Mouse (Mus musculus) heart, embryonic 13.5 days (tissue): Measurements from ENCODE around the gene Synpo2. TPM values are rescaled to one million over a fixed set of nuclear protein-coding genes. Genes with fewer than 3 reads are reported as not detected.

Experiments used
- ATAC-seq: fragments of 200-750 bp; cut with Nextera tagmentation; 2 replicates; pipeline ENCODE4 v1.8.0; 2017; ENCODE audit warnings: moderate TSS enrichment; ENCODE audit not compliant: insufficient number of reproducible peaks, low FRiP score, low TSS enrichment; ENCODE audit errors: extremely low read depth
- H3K27ac ChIP-seq: fragments of 300-500 bp; sonication (generic); replicated peaks from 2 replicates; pipeline ENCODE4 v1.5.1; 2015; ENCODE audit warnings: moderate library complexity, mild to moderate bottlenecking, inconsistent platforms
- H3K27me3 ChIP-seq: fragments of 300-500 bp; sonication (generic); replicated peaks from 2 replicates; pipeline ENCODE4 v1.6.1; 2015; ENCODE audit warnings: mild to moderate bottlenecking, inconsistent platforms
- H3K36me3 ChIP-seq: fragments of 300-500 bp; sonication (generic); 2 replicates; pipeline ENCODE4 v1.6.1; 2015; ENCODE audit warnings: mild to moderate bottlenecking, inconsistent platforms
- H3K4me1 ChIP-seq: fragments of 300-500 bp; sonication (generic); 2 replicates; pipeline ENCODE4 v1.6.1; 2015; ENCODE audit warnings: inconsistent platforms
- H3K4me2 ChIP-seq: fragments of 300-500 bp; sonication (generic); 2 replicates; pipeline ENCODE4 v1.6.1; 2015; ENCODE audit warnings: inconsistent platforms, mild to moderate bottlenecking, moderate library complexity
- H3K4me3 ChIP-seq: fragments of 300-500 bp; sonication (generic); 2 replicates; pipeline ENCODE4 v1.5.1; 2015; ENCODE audit warnings: moderate library complexity, mild to moderate bottlenecking, inconsistent platforms
- H3K9ac ChIP-seq: fragments of 300-500 bp; sonication (generic); 2 replicates; pipeline ENCODE4 v1.6.1; 2015; ENCODE audit warnings: inconsistent platforms, mild to moderate bottlenecking, moderate library complexity
- H3K9me3 ChIP-seq: fragments of 300-500 bp; sonication (generic); 2 replicates; pipeline ENCODE4 v1.6.1; 2016; ENCODE audit warnings: inconsistent platforms
- WGBS: fragments of 180-500 bp; shearing (Covaris S2); methylation state at CpG from one replicate; pipeline ENCODE4 v1.1.7; 2015; ENCODE audit warnings: mixed read lengths; 5-methylcytosine and 5-hydroxymethylcytosine counted together
- polyA plus RNA-seq: library from polyadenylated mRNA; unstranded; fragments of >200 nt; fragmentation: Nextera tagmentation; extraction: Ambion mirVana; gene quantifications from 2 replicates; pipeline ENCODE4 v1.2.1, GENCODE M21; 2015

Synpo2 gene
- polyA plus RNA-seq, 1 experiment from 2014 or later, result 16.8 TPM

DNA sequence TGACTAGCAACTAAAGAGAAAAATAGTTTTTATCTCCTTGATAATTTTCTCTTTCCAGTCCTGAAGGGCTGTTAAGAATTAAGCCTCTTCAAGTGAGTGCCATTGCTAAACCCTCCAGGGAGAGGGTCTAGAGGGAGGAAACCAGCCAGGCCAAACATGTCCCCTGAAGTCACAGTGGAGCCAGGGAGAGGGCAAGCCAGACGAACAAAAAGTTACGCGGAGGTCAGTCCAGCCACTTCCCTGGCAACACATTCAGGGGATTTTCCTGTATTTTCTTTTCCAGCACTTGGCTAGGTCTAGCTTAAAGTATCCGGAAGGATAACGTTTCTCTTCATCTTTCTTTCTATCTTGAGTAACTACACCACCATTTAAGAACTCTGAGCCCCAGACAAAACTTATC lies 8.4 kb upstream of the Synpo2 start:
- WGBS, result 33% methylated on average over 5 of the region's 5 CpGs
- H3K9me3 ChIP-seq, result no peaks in the 10 kb centered on the region
- H3K27ac ChIP-seq, result peak overlapping the region; percentile 72
- H3K4me1 ChIP-seq, result peaks cover 11% of the 10 kb centered on the region
- peak overlapping the region; percentile 10; the same call in 1 of the 2 replicates for H3K9ac ChIP-seq
- no peak for ATAC-seq
- no peaks in the 10 kb centered on the region for H3K27me3 ChIP-seq
- no peaks in the 10 kb centered on the region for H3K36me3 ChIP-seq
- no peak overlapping the region for H3K4me3 ChIP-seq
- H3K4me2 ChIP-seq, result peak overlapping the region; percentile 20; the same call in 1 of the 2 replicates

DNA sequence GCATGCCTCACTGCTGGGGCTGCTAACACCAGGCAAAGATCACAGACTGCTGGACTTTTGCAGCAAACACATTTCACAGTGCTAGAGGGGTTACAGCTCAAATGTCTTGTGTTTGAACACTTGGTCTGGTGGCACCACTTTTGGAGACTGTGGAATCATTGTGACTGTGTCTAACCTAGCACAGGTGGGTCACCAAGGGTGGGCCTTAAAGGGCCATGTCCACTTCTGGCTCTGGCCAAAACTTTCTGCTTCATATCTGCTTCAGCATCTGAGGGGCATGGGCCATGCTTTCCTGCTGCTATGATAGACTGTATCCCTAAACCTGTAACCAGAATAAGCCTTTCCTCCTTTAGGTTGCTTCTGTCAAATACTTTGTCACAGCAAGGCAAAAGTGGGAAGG lies 1.5 kb upstream of the Synpo2 start:
- H3K4me2 ChIP-seq, result peak overlapping the region; percentile 76

DNA sequence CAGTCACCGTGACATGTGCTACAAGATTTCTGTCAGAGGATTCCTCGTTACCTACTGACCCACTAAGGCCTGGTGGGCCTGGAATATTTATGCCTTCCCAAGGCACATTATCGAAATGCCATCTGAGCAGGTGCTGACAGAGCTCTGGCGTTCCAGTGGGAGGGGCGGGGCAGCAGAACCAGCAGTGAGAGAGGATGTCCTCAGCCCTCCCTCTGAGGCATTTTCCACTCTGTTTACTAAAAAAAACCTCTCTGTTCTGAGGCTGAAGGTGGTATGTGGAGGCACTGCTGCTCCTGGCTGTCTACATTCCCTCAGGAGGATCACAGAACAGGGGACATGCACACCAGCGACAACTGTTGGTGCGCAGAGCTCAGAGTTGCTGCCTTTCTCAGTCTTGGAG lies 1.1 kb upstream of the Synpo2 start:
- H3K36me3 ChIP-seq, result no peaks in the 10 kb centered on the region
- ATAC-seq, result no peak; the same call in 1 of the 2 replicates
- peak overlapping the region; percentile 79 for H3K27ac ChIP-seq
- H3K4me3 ChIP-seq, result no peak overlapping the region
- 16% methylated on average over 7 of the region's 7 CpGs for WGBS
- H3K9me3 ChIP-seq, result no peaks in the 10 kb centered on the region
- H3K9ac ChIP-seq, result peak overlapping the region; percentile 86; the same call in 1 of the 2 replicates
- no peaks in the 10 kb centered on the region for H3K27me3 ChIP-seq
- H3K4me1 ChIP-seq, result peaks cover 26% of the 10 kb centered on the region
- H3K4me2 ChIP-seq, result peak overlapping the region; percentile 76

More for the DNA sequence above, 1.5 kb upstream of the Synpo2 start:
- Histone ChIP-seq H3K27ac (peak overlapping the region; percentile 79), H3K9me3 (no peaks in the 10 kb centered on the region), H3K4me1 (peaks cover 26% of the 10 kb centered on the region), H3K4me3 (no peak overlapping the region), H3K27me3 (no peaks in the 10 kb centered on the region), H3K36me3 (no peaks in the 10 kb centered on the region), H3K9ac (peak overlapping the region; percentile 86; the same call in 1 of the 2 replicates)
- no peak for ATAC-seq

DNA sequence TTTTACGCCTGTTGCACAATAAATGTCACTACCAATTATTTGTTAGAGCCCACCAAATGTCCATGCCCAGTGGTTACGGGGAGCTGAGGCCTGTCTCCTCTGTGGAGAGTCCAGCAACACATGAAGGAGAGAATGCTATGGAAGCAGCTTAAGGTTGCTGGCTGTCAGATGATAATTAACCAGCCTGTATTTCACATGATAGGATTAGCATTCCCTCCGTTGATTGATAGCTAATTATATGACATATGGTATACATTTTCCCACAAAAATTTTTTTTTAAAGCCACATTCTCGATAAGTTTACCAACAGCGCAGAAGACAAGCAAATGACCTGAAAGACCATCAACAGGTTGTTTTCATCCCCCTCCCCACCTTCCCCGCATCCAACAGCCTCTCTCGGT lies 454 bp downstream of the Synpo2 start:
- H3K4me1 ChIP-seq, result peaks cover 26% of the 10 kb centered on the region
- H3K4me2 ChIP-seq, result peak overlapping the region; percentile 76
- ATAC-seq, result no peak
- H3K9ac ChIP-seq, result peak overlapping the region; percentile 86
- H3K4me3 ChIP-seq, result peak overlapping the region; percentile 65
- H3K27ac ChIP-seq, result peak overlapping the region; percentile 79
- 19% methylated on average over 7 of the region's 7 CpGs for WGBS
- no peaks in the 10 kb centered on the region for H3K9me3 ChIP-seq
- no peaks in the 10 kb centered on the region for H3K36me3 ChIP-seq
- H3K27me3 ChIP-seq, result no peaks in the 10 kb centered on the region

DNA sequence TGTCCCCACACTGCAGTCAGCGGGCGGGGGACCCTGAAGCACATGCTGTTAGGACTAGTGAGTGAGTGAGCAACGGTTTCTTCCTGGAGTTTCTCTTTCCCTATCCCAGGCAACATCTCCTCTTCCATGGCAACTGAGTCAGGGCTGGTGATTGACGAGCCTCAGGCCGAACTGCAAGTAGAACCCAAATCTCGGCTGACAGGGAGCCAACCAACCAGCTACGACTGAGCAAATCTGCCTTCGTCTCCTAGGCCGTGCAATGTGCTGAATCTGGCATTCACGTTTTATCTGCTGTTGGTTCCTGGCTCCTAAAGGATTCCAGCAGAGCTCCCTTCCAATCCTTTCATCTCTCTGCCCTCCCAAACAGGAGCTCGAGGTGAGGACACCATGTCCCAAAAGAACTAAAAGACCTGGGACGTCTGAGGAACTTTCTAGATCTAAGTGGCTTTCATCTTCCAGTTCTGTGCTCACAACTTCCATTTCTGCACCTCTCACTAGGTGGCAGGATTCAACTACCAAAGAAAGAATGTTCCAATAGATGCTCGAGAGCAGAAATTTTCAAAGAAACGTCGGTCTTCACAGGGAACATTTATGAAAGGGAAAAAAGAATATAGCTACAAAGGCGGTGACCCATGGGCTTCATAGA lies 1.6 kb downstream of the Synpo2 start:
- ATAC-seq, result no peak
- peak overlapping the region; percentile 16 for H3K27ac ChIP-seq
- H3K9me3 ChIP-seq, result no peaks in the 10 kb centered on the region
- 26% methylated on average over 16 of the region's 16 CpGs for WGBS
- peaks cover 26% of the 10 kb centered on the region for H3K4me1 ChIP-seq
- H3K36me3 ChIP-seq, result no peaks in the 10 kb centered on the region
- H3K4me2 ChIP-seq, result peak overlapping the region; percentile 57
- H3K4me3 ChIP-seq, result peak overlapping the region; percentile 34
- no peaks in the 10 kb centered on the region for H3K27me3 ChIP-seq
- H3K9ac ChIP-seq, result peak overlapping the region; percentile 72

DNA sequence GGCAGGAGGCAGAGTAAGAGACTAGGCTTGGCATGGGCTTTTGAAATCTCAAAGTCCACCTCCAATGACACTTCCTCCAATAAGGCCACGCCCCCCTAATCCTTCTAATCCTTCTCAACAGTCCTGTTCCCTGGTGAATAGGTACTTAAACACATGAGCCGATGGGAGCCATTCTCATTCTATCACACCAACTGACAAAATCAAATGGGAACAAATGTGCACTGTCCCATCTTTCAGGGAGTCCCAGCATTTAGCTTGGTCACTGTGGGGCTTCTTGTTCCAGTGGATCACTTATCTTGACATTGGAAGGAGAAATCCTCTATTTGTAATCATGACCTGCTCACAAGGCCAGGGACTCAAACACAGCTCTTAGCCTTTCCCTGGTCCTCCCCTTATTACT lies 4.3 kb downstream of the Synpo2 start:
- no peaks in the 10 kb centered on the region for H3K27me3 ChIP-seq
- H3K9ac ChIP-seq, result no peak overlapping the region
- H3K4me2 ChIP-seq, result no peak overlapping the region
- no peaks in the 10 kb centered on the region for H3K9me3 ChIP-seq
- no peaks in the 10 kb centered on the region for H3K36me3 ChIP-seq
- no peak for ATAC-seq
- H3K4me3 ChIP-seq, result no peak overlapping the region
- H3K4me1 ChIP-seq, result peaks cover 16% of the 10 kb centered on the region
- 91% methylated on average over 2 of the region's 2 CpGs for WGBS
- H3K27ac ChIP-seq, result no peak overlapping the region

DNA sequence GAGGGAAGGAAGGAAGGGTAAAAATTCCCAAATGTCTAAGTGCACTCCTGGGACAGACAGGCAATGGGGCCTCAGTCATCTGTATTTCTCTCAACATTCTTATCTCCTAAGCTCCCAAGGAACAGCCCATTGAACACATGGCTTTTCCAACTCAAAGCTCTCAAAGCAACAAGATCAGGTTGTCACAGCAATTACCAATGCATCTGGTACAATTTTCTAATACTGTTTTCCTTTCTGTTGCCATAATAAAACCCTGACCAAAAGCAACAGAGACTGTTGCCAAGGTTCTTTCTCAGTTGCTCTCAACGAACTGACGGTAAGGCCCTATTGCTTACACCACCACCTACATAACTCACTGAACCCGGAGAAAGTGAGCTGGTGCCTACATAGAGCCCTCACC lies 8.7 kb downstream of the Synpo2 start:
- Histone ChIP-seq H3K27me3 (no peaks in the 10 kb centered on the region), H3K4me2 (no peak overlapping the region), H3K9me3 (no peaks in the 10 kb centered on the region), H3K4me1 (peaks cover 5% of the 10 kb centered on the region), H3K9ac (no peak overlapping the region), H3K27ac (no peak overlapping the region), H3K36me3 (no peaks in the 10 kb centered on the region), H3K4me3 (no peak overlapping the region)
- no peak for ATAC-seq
- 62% methylated on average over 3 of the region's 3 CpGs for WGBS

DNA sequence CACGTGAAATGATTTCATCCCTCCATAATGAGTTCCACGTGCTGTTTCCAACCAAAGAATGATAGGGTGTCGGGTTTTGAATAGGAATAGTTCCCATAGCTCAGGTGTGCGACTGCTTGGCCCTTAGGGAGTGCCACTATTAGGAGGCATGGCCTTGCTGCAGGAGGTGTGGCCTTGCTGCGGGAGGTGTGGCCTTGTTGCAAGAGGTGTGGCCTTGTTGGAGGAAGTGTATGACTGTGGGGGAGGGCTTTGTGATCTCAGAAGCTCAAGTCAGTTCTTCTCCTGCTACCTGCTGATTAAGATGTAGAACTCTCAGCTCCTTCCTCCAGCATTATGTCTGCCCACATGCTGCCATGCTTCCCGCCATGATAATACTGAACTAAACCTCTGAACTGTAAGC lies 17.3 kb downstream of the Synpo2 start:
- Histone ChIP-seq H3K9me3 (no peaks in the 10 kb centered on the region), H3K4me2 (no peak overlapping the region), H3K4me3 (no peak overlapping the region), H3K27me3 (no peaks in the 10 kb centered on the region), H3K36me3 (no peaks in the 10 kb centered on the region), H3K27ac (no peak overlapping the region), H3K9ac (no peak overlapping the region), H3K4me1 (no peaks in the 10 kb centered on the region)
- WGBS, result 58% methylated on average over 6 of the region's 6 CpGs
- ATAC-seq, result no peak

DNA sequence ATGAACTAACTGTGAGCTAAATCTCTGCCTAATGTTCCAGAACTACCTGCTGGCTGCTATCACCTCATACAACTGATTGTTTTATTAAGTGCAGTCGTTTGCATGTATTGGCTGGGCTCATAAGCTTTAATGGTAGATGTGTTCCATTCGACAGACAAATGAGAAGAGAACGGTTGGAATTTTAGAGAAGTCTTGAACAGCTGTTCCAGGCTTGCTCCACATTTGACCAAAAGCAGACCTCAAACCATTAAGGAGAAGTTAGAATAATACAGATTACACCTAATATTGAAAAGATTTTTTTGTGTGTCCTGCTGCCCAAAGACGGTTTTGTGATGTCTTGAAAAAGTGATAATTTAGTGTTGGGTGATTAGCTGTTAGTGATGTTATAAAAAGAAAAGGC lies 27.1 kb downstream of the Synpo2 start:
- no peak overlapping the region for H3K4me3 ChIP-seq
- H3K4me2 ChIP-seq, result no peak overlapping the region
- no peak overlapping the region for H3K27ac ChIP-seq

DNA sequence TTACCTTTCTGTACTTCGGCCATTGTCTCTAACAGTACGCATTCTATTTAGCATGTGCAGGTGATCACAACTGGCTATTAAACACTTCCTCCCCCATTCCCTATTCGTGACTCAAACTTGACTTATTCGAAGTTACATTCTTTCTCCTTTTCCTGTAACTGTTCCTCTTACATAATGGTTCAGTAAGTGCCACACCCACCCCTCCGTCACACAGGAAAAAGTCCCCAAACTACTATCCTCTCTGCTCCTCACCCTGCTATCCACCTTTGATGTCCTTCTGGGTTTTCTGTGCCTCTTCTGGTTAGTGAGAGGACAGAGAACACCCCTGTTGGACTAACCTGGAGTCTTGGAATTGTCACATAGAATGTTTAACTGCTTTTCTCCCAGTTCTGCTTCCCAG lies 28.6 kb downstream of the Synpo2 start:
- peaks cover 25% of the 10 kb centered on the region for H3K4me1 ChIP-seq
- H3K4me3 ChIP-seq, result no peak overlapping the region
- 68% methylated on average over 5 of the region's 5 CpGs for WGBS
- H3K27ac ChIP-seq, result no peak overlapping the region
- no peaks in the 10 kb centered on the region for H3K36me3 ChIP-seq
- no peaks in the 10 kb centered on the region for H3K9me3 ChIP-seq
- H3K4me2 ChIP-seq, result no peak overlapping the region
- no peaks in the 10 kb centered on the region for H3K27me3 ChIP-seq
- no peak overlapping the region for H3K9ac ChIP-seq
- ATAC-seq, result no peak

More for the DNA sequence above, 27.1 kb downstream of the Synpo2 start:
- ATAC-seq, result no peak
- WGBS, result 60% methylated on average over 4 of the region's 4 CpGs
- Histone ChIP-seq H3K36me3 (no peaks in the 10 kb centered on the region), H3K9ac (no peak overlapping the region), H3K4me1 (peaks cover 22% of the 10 kb centered on the region), H3K9me3 (no peaks in the 10 kb centered on the region), H3K27me3 (no peaks in the 10 kb centered on the region)

DNA sequence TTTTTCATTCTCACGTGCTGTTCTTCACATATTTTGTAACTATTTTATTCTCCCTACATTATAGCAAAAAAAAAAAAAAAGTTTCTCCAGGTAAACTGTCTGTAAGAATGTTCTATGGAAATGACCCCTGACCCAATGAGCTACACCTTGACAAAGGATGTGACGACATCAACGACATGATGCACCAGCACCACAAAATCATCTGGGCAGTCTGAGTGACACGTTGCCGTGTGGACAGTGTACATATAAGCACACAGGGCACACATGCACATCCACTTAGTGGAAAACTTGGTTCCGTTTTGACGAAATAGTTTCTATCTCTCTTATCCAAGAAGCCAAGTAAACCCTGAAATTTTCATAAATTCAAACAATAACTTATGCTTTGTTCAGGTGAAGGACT lies 30.5 kb downstream of the Synpo2 start:
- H3K9ac ChIP-seq, result no peak overlapping the region
- no peaks in the 10 kb centered on the region for H3K9me3 ChIP-seq
- 68% methylated on average over 7 of the region's 7 CpGs for WGBS
- H3K4me2 ChIP-seq, result no peak overlapping the region
- H3K36me3 ChIP-seq, result no peaks in the 10 kb centered on the region
- peak overlapping the region; percentile 77 for H3K27ac ChIP-seq
- no peaks in the 10 kb centered on the region for H3K27me3 ChIP-seq
- H3K4me1 ChIP-seq, result peaks cover 25% of the 10 kb centered on the region
- ATAC-seq, result no peak
- H3K4me3 ChIP-seq, result no peak overlapping the region

DNA sequence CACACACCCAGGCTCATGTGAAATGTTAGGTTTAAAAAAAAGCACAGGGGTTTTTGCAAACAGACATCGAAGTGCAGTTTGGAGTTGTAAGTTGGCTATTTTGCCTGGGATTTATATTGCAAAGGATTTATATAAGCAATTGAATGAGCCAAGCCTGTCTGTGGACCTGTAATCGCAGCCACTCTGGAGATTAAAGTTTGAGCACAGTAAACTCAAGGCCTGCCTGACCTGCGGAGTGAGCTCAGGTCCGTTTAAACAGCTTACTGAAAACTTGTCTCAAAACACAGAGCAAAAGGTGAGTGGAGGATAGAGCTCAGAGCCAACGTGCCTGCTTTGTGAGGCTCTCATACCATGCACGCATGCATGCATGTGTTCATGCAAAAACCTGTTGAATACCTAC lies 30.9 kb downstream of the Synpo2 start:
- Histone ChIP-seq H3K27me3 (no peaks in the 10 kb centered on the region), H3K4me1 (peaks cover 25% of the 10 kb centered on the region), H3K4me3 (no peak overlapping the region), H3K9me3 (no peaks in the 10 kb centered on the region), H3K36me3 (no peaks in the 10 kb centered on the region), H3K4me2 (peak overlapping the region; percentile 44), H3K27ac (peak overlapping the region; percentile 77), H3K9ac (peak overlapping the region; percentile 47)
- no peak for ATAC-seq
- 52% methylated on average over 6 of the region's 6 CpGs for WGBS
